Mouse (Mus musculus) liver, postnatal 0 days (tissue): ENCODE measurements at regions not wholly inside any gene's neighbourhood (a gene's known extent, or its start where the extent isn't known, plus 50 kb on each side); places are given as distances from the start of the nearest gene placed in this dataset.
A peak's percentile ranks its signal among the peaks of the same experiment; 100 is the strongest.

Experiments
- ATAC-seq: fragments of 200-750 bp; cut with Nextera tagmentation; 2 replicates; pipeline ENCODE4 v1.8.0; 2017; ENCODE audit warnings: mild to moderate bottlenecking, moderate library complexity
- DNase-seq: peaks from one replicate; pipeline ENCODE4 v3.0.0-alpha.2; 2016
- H3K27ac ChIP-seq: fragments of 300-500 bp; sonication (generic); 2 replicates; pipeline ENCODE4 v1.5.1; 2014; ENCODE audit warnings: antibody characterized with exemption, moderate library complexity, mild to moderate bottlenecking, low read depth
- H3K27me3 ChIP-seq: fragments of 300-500 bp; sonication (generic); 2 replicates; pipeline ENCODE4 v1.6.1; 2014; ENCODE audit warnings: low read length, control low read depth, mixed read lengths; ENCODE audit not compliant: insufficient read depth
- H3K36me3 ChIP-seq: fragments of 300-500 bp; sonication (generic); replicated peaks from 2 replicates; pipeline ENCODE4 v1.6.1; 2014; ENCODE audit warnings: mild to moderate bottlenecking, control low read depth, low read length, moderate library complexity, mixed read lengths; ENCODE audit not compliant: insufficient read depth
- H3K4me1 ChIP-seq: fragments of 300-500 bp; sonication (generic); 2 replicates; pipeline ENCODE4 v1.6.1; 2014; ENCODE audit warnings: antibody characterized with exemption, mild to moderate bottlenecking, control low read depth; ENCODE audit not compliant: insufficient read depth
- H3K4me2 ChIP-seq: fragments of 300-500 bp; sonication (generic); 2 replicates; pipeline ENCODE4 v1.6.1; 2014; ENCODE audit warnings: low read depth, mild to moderate bottlenecking, low read length, moderate library complexity, mixed read lengths
- H3K4me3 ChIP-seq: fragments of 300-500 bp; sonication (generic); 2 replicates; pipeline ENCODE4 v1.5.1; 2014; ENCODE audit warnings: low read depth, low read length
- H3K9ac ChIP-seq: fragments of 300-500 bp; sonication (generic); replicated peaks from 2 replicates; pipeline ENCODE4 v1.6.1; 2014; ENCODE audit warnings: mild to moderate bottlenecking, moderate library complexity
- H3K9me3 ChIP-seq: fragments of 300-500 bp; sonication (generic); 2 replicates; pipeline ENCODE4 v1.6.1; 2016; ENCODE audit warnings: mild to moderate bottlenecking, control low read depth, low read length, mixed read lengths
- CTCF ChIP-seq: sonication (generic); IDR thresholded peaks from 2 replicates; pipeline ENCODE4 v1.5.1; 2016; ENCODE audit warnings: antibody characterized with exemption, low read depth
- EP300 ChIP-seq: IDR thresholded peaks from 2 replicates; pipeline ENCODE4 v1.6.1; 2016; ENCODE audit warnings: antibody characterized with exemption, low read depth, mild to moderate bottlenecking
- WGBS: fragments of 180-500 bp; shearing (Covaris S2); extraction: QIAGEN DNeasy Blood & Tissue Kit; methylation state at CpG from one replicate; pipeline ENCODE4 v1.1.7; 2014; ENCODE audit not compliant: insufficient replicate concordance; 5-methylcytosine and 5-hydroxymethylcytosine counted together

GRCm38 (mm10) chr5:118316310-118317017 lies 71.4 kb downstream of the 2410131K14Rik start:
- no peak for ATAC-seq
- Histone ChIP-seq H3K4me3 (no peak overlapping the region), H3K27ac (no peak overlapping the region), H3K9ac (no peak overlapping the region), H3K4me2 (no peak overlapping the region), H3K36me3 (no peaks in the 10 kb centered on the region), H3K4me1 (no peaks in the 10 kb centered on the region), H3K9me3 (no peaks in the 10 kb centered on the region), H3K27me3 (peaks cover 7% of the 10 kb centered on the region; the same call in 1 of the 2 replicates)
- TF ChIP-seq EP300 (no peak), CTCF (no peak)
- no peak for DNase-seq
- 53% methylated on average over 10 of the region's 10 CpGs for WGBS

GRCm38 (mm10) chr5:118318073-118318472 lies 73.0 kb downstream of the 2410131K14Rik start:
- no peak for DNase-seq
- TF ChIP-seq CTCF (peak; percentile 43), EP300 (no peak)

GRCm38 (mm10) chr5:118318883-118319282 lies 73.9 kb downstream of the 2410131K14Rik start:
- TF ChIP-seq EP300 (no peak), CTCF (no peak)
- WGBS: 25% methylated on average over 9 of the region's 15 CpGs
- peaks cover 7% of the 10 kb centered on the region; the same call in 1 of the 2 replicates for H3K27me3 ChIP-seq
- DNase-seq (no peak), ATAC-seq (no peak)
- H3K9ac ChIP-seq: no peak overlapping the region
- H3K36me3 ChIP-seq: no peaks in the 10 kb centered on the region
- H3K27ac ChIP-seq: no peak overlapping the region
- no peak overlapping the region for H3K4me2 ChIP-seq
- H3K4me3 ChIP-seq: no peak overlapping the region
- no peaks in the 10 kb centered on the region for H3K4me1 ChIP-seq
- no peaks in the 10 kb centered on the region for H3K9me3 ChIP-seq

More at GRCm38 (mm10) chr5:118318073-118318472, 73.0 kb downstream of the 2410131K14Rik start:
- no peak overlapping the region for H3K4me2 ChIP-seq
- WGBS: 70% methylated on average over 5 of the region's 5 CpGs
- H3K4me1 ChIP-seq: no peaks in the 10 kb centered on the region
- no peak overlapping the region for H3K9ac ChIP-seq
- H3K9me3 ChIP-seq: no peaks in the 10 kb centered on the region
- no peak overlapping the region for H3K27ac ChIP-seq
- peaks cover 7% of the 10 kb centered on the region; the same call in 1 of the 2 replicates for H3K27me3 ChIP-seq
- ATAC-seq: no peak
- H3K4me3 ChIP-seq: no peak overlapping the region
- no peaks in the 10 kb centered on the region for H3K36me3 ChIP-seq

GRCm38 (mm10) chr5:118321719-118322455 lies 76.9 kb downstream of the 2410131K14Rik start:
- no peak for TF ChIP-seq EP300
- TF ChIP-seq CTCF: no peak
- WGBS: 57% methylated on average over 18 of the region's 18 CpGs
- Histone ChIP-seq H3K4me3 (no peak overlapping the region), H3K4me1 (peaks cover 3% of the 10 kb centered on the region; the same call in 1 of the 2 replicates), H3K36me3 (no peaks in the 10 kb centered on the region), H3K9me3 (no peaks in the 10 kb centered on the region), H3K4me2 (no peak overlapping the region), H3K9ac (no peak overlapping the region), H3K27ac (no peak overlapping the region), H3K27me3 (peaks cover 11% of the 10 kb centered on the region)
- no peak for ATAC-seq
- DNase-seq: no peak

- DNase-seq (no peak), ATAC-seq (no peak)
- H3K4me3 ChIP-seq: no peak overlapping the region
- no peak overlapping the region for H3K9ac ChIP-seq
- no peak overlapping the region for H3K27ac ChIP-seq
- WGBS: 66% methylated on average over 2 of the region's 2 CpGs
- no peak overlapping the region for H3K4me2 ChIP-seq
- H3K4me1 ChIP-seq: peaks cover 5% of the 10 kb centered on the region; the same call in 1 of the 2 replicates
- no peaks in the 10 kb centered on the region for H3K9me3 ChIP-seq
- TF ChIP-seq EP300 (no peak), CTCF (no peak)
- no peaks in the 10 kb centered on the region for H3K36me3 ChIP-seq
- peaks cover 12% of the 10 kb centered on the region for H3K27me3 ChIP-seq
Observed at GRCm38 (mm10) chr5:118323151-118323550, 78.1 kb downstream of the 2410131K14Rik start.

GRCm38 (mm10) chr5:118326837-118327541 lies 82.0 kb downstream of the 2410131K14Rik start:
- Histone ChIP-seq H3K36me3 (no peaks in the 10 kb centered on the region), H3K27ac (no peak overlapping the region), H3K4me1 (peaks cover 5% of the 10 kb centered on the region; the same call in 1 of the 2 replicates), H3K27me3 (peaks cover 23% of the 10 kb centered on the region), H3K9me3 (no peaks in the 10 kb centered on the region), H3K4me3 (peak overlapping the region; percentile 33), H3K4me2 (peak overlapping the region; percentile 71), H3K9ac (no peak overlapping the region)
- DNase-seq (peak; percentile 51), ATAC-seq (peak; percentile 54; the same call in 1 of the 2 replicates)
- under 1% methylated on average over 18 of the region's 18 CpGs for WGBS
- no peak for TF ChIP-seq EP300
- TF ChIP-seq CTCF: no peak
